Mouse (Mus musculus): ENCODE measurements around the gene Pik3r3.

DNA sequence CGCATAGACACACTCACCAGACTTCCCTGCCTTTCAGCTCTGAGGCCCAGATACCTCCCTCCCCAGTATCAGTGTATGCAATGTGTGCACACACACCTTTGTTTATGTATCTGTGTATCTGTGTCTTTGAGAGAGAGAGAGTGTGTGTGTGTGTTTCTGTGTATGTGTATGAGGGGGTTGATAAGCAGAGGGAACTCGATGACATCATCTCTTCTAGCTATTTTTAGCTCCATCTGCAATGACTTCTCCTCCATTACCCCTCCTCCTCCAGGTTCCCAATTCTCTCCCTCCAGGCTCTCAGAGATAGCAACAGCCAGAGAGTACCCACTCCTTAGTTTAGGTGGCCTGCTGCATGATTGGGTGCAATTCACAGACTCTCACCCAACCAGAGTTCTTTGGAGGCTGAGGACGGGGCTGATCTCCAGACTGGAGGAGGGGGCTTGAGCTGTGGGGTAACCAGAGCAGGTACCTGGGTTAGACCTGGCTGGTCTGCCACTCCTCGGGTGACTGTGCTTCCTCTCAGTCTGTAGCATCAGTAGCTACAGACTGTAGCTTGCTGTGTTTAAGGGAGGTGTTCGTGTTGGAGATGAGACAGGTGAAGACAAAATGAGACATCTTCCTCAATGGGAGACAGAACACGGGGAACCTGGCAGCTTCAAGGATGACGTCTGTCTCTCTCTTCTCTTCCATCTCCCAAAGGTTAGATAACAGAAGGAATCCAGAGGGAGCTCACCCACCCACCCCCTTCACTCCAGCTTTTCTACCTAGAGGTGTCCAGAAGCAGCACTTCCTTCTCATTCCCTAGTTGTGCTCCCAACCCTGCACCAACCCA, 45.5 kb upstream of the Pik3r3 start:
- TF ChIP-seq CTCF (IDR thresholded peaks at IDR 0.05; ENCODE audit: borderline replicate concordance, insufficient read depth, low read length) (no peak), POLR2A (IDR thresholded peaks at IDR 0.05; ENCODE audit: low read depth, low read length) (no peak)
